Mouse (Mus musculus): Measurements from ENCODE around the gene Smarca2.

DNA sequence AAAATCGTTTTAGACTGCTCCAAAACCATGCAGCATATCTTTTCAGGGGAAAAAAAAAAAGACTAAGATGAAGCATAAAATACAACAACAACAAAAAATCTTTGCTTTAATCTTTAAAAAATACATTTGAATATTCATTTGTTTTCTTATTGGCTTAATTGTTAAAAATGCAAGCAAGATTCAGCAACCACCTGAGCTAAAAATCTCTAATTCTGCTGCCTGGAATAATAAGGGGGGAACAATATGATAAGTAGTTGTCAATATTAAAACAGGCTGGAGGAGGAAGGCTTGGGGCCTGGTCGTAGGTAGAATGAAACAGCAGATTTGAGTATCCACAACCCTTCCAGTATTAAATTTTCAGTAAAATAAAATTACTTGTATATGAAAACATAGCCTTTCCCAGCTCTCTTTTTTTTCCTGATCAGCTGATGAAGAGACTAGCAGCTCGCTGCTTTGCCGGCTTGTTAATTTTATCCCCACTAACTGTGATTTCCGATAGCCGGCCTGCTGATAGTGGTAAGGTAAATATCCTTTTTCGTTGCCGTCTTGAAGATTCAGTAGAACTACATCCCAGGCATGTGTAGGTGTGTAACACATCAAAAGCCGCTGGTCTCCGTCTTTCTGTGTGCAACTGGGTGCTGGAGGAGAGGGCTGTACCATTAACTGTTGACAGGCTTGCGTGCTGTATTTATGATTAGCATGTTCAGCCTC, 144.7 kb downstream of the Smarca2 start:
- TF ChIP-seq CTCF (conservative IDR thresholded peaks at IDR 0.05; ENCODE audit: low read length), result no peak
- no peak for TF ChIP-seq POU5F1 (IDR thresholded peaks at IDR 0.05; ENCODE audit: borderline replicate concordance, low read length)

All from E14TG2a.4 (cell line).